Mouse (Mus musculus): ENCODE measurements around the gene Cmss1. TPM values are rescaled to one million over a fixed set of nuclear protein-coding genes. Genes with fewer than 3 reads are reported as not detected.

Gene Cmss1
- polyA plus RNA-seq, 1 experiment from 2014 or later: 19.1 TPM

DNA sequence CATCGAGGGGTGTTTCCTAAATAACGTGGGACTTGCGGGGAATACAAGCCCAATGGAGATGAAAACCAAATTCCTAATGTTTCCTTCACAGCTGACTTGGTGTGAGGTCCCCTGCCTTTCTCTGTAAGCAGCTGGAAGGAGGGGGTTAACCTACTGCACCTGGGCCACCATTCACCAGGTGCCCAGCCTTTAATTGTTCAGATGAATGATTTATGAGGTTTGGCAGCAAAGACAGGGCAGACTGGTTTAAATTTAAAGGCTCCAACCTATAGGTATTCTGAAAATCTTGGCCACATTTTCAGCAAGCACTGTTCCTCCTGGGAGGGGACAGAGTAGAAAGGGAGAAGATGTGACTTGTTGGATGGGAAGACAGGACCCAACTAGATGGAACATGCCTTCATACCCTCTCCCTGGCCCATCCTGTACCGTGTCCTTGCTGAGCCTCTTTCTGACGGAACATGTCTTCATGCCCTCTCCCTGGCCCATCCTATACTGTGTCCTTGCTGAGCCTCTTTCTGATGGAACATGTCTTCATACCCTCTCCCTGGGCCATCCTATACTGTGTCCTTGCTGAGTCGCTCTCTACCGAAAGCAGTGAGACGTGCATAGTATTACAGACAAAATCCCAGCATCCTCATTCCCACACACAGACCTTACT, 152.4 kb downstream of the Cmss1 start:
- H3K27me3 ChIP-seq (ENCODE audit: insufficient read depth, low read length): no peaks in the 10 kb centered on the region
- H3K9ac ChIP-seq (replicated peaks): no peak overlapping the region
- 87% methylated on average over 8 of the region's 8 CpGs for WGBS (ENCODE audit: insufficient replicate concordance)
- no peak overlapping the region for H3K27ac ChIP-seq (ENCODE audit: low read depth)
- DNase-seq (no peak), ATAC-seq (no peak)
- no peaks in the 10 kb centered on the region for H3K36me3 ChIP-seq (replicated peaks; ENCODE audit: insufficient read depth, low read length)
- H3K4me3 ChIP-seq (ENCODE audit: low read depth, low read length): no peak overlapping the region
- no peak overlapping the region for H3K4me2 ChIP-seq (ENCODE audit: low read depth, low read length)
- no peaks in the 10 kb centered on the region for H3K9me3 ChIP-seq (ENCODE audit: low read length)
- TF ChIP-seq CTCF (IDR thresholded peaks at IDR 0.05; ENCODE audit: low read depth) (no peak), EP300 (IDR thresholded peaks at IDR 0.05; ENCODE audit: low read depth) (no peak)
- no peaks in the 10 kb centered on the region for H3K4me1 ChIP-seq (ENCODE audit: insufficient read depth)

DNA sequence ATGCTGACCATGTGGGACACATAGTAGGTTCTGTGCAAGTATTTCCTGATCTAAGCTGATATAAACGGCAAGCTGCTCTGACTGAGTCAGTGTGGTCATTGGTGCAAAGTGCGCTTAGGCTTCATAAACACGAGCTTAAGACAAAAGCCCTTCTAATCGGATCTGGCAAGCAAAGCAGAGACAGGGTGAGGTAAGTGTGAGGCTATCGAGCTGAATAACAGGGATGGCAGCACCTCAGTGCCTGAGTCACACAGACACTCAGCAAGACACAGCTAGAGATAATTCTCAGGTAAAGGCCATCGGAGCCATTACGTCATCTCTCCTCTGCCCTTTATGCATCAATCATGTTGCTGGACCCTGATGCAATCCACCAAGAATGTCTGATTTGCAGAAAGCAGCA, 153.7 kb downstream of the Cmss1 start:
- H3K9me3 ChIP-seq (ENCODE audit: low read length): peaks cover 4% of the 10 kb centered on the region
- H3K9ac ChIP-seq (replicated peaks): no peak overlapping the region
- H3K27me3 ChIP-seq (ENCODE audit: insufficient read depth, low read length): no peaks in the 10 kb centered on the region
- no peak overlapping the region for H3K4me2 ChIP-seq (ENCODE audit: low read depth, low read length)
- DNase-seq (no peak), ATAC-seq (peak; percentile 63; the same call in 1 of the 2 replicates)
- no peaks in the 10 kb centered on the region for H3K4me1 ChIP-seq (ENCODE audit: insufficient read depth)
- WGBS (ENCODE audit: insufficient replicate concordance): 64% methylated on average over 7 of the region's 7 CpGs
- no peak overlapping the region for H3K27ac ChIP-seq (ENCODE audit: low read depth)
- no peak overlapping the region for H3K4me3 ChIP-seq (ENCODE audit: low read depth, low read length)
- H3K36me3 ChIP-seq (replicated peaks; ENCODE audit: insufficient read depth, low read length): no peaks in the 10 kb centered on the region
- TF ChIP-seq CTCF (IDR thresholded peaks at IDR 0.05; ENCODE audit: low read depth): no peak
- TF ChIP-seq EP300 (IDR thresholded peaks at IDR 0.05; ENCODE audit: low read depth): no peak

DNA sequence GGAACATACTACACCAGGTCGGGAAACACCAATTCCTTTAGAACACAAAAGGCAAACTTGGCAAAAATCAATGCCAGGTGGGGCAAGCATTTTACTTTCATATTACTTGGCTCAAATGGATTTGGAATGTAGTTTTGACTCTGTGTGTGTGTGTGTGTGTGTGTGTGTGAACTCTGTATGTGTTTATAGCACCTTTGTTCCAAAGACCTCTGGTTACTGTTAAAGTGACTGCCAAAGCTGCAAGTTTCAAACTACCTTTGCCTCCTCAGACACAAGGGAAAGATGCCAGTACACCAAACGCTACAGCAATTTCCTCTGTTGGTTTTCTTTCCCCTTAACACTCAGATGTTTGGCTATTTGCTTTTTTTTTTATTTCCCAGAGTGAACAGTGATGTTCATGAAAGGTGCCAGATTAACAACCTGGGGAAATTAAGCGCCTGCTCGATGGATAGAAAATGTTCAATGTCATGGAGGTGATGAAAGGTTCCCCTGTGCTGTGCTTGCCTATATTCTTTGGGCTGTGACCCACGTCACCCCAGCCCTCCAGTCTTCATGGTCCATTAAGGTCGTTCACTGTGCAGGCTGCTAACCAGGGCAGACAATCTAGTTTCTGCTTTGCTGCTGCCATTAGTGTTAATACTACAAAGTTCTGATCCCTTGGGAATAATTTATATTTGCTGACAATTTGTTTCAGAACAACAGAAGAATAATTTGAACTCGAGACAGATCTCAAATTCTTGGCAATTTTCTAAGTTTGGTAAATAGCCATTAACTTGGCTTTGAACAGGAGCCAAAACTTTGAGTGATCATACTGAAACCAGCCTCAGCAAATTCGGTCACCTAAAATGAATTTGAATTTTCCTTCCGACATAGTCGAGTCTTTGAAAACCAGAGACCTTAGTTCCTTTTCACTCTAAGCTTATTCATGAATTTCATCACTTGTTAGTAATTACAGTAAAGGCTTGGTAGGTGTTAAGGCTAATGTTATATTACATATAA, 161.3 kb downstream of the Cmss1 start:
- WGBS (ENCODE audit: insufficient replicate concordance): 74% methylated on average over 10 of the region's 10 CpGs
- no peak overlapping the region for H3K27ac ChIP-seq (ENCODE audit: low read depth)
- H3K9ac ChIP-seq (replicated peaks): no peak overlapping the region
- TF ChIP-seq EP300 (IDR thresholded peaks at IDR 0.05; ENCODE audit: low read depth): no peak
- TF ChIP-seq CTCF (IDR thresholded peaks at IDR 0.05; ENCODE audit: low read depth): no peak
- ATAC-seq (no peak), DNase-seq (no peak)
- H3K27me3 ChIP-seq (ENCODE audit: insufficient read depth, low read length): no peaks in the 10 kb centered on the region
- no peak overlapping the region for H3K4me3 ChIP-seq (ENCODE audit: low read depth, low read length)
- H3K36me3 ChIP-seq (replicated peaks; ENCODE audit: insufficient read depth, low read length): no peaks in the 10 kb centered on the region
- H3K4me2 ChIP-seq (ENCODE audit: low read depth, low read length): no peak overlapping the region
- peaks cover 4% of the 10 kb centered on the region for H3K9me3 ChIP-seq (ENCODE audit: low read length)
- H3K4me1 ChIP-seq (ENCODE audit: insufficient read depth): no peaks in the 10 kb centered on the region

DNA sequence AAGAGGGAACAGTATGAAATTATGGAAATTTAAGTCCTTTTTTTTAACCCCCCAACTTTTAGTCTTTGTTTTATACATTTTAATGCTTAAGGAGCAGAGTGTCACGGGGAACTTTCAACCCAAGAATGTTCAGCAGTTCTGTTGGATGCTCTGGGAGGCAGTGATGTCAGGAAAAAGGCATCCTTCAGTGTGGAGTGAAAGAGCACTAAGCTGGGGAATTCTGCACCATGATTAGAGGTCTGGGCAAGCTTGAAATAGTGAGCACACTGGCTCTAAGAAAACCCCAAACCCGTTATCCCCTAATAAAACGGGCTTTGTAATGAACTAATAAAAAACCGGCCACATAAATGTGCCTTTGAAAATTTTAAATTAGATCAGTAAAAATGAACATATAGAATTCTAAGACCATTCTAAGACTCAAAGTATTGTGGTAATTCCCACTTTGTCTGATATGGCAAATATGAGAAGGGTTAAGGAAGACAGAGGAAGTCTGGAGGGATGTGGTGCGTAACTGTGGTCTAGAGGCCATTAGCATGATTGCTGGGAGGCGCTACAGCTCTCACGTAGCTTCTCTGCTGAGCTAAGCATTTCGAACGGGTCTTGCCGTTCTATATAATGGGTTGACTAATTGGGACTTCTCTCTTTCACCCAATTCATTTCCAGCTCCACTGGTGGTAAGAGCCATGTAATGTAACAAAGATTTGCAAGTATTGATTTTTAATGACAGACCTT, 165.8 kb downstream of the Cmss1 start:
- ATAC-seq (no peak), DNase-seq (no peak)
- H3K4me2 ChIP-seq (ENCODE audit: low read depth, low read length): no peak overlapping the region
- H3K9ac ChIP-seq (replicated peaks): no peak overlapping the region
- no peak overlapping the region for H3K4me3 ChIP-seq (ENCODE audit: low read depth, low read length)
- no peaks in the 10 kb centered on the region for H3K9me3 ChIP-seq (ENCODE audit: low read length)
- no peak overlapping the region for H3K27ac ChIP-seq (ENCODE audit: low read depth)
- H3K4me1 ChIP-seq (ENCODE audit: insufficient read depth): no peaks in the 10 kb centered on the region
- H3K27me3 ChIP-seq (ENCODE audit: insufficient read depth, low read length): no peaks in the 10 kb centered on the region
- 58% methylated on average over 10 of the region's 10 CpGs for WGBS (ENCODE audit: insufficient replicate concordance)
- no peaks in the 10 kb centered on the region for H3K36me3 ChIP-seq (replicated peaks; ENCODE audit: insufficient read depth, low read length)
- TF ChIP-seq CTCF (IDR thresholded peaks at IDR 0.05; ENCODE audit: low read depth) (no peak), EP300 (IDR thresholded peaks at IDR 0.05; ENCODE audit: low read depth) (no peak)

DNA sequence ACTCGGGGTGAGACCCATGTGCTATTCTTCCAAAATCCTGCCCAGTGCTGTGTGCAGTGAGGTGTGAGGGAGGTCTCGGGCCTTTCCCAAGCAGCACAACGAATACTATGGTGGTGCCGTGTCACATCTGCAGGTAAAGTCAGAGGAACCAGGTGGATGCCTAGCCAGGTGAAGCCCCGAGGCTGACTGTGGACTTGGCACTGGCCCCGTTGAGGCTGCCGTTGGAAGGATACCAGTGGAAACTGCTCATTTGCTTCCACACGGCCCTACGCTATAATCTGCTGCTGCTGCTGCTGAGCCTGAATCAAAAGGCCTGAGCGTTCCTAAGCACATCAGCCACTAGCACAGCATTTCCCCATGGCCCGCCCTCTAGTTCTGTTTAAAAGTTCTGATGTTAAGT, 167.5 kb downstream of the Cmss1 start:
- Histone ChIP-seq H3K36me3 (replicated peaks; ENCODE audit: insufficient read depth, low read length) (no peaks in the 10 kb centered on the region), H3K4me1 (ENCODE audit: insufficient read depth) (peaks cover 4% of the 10 kb centered on the region; the same call in 1 of the 2 replicates), H3K9ac (replicated peaks) (no peak overlapping the region), H3K9me3 (ENCODE audit: low read length) (no peaks in the 10 kb centered on the region), H3K27ac (ENCODE audit: low read depth) (no peak overlapping the region), H3K27me3 (ENCODE audit: insufficient read depth, low read length) (no peaks in the 10 kb centered on the region), H3K4me2 (ENCODE audit: low read depth, low read length) (no peak overlapping the region), H3K4me3 (ENCODE audit: low read depth, low read length) (no peak overlapping the region)
- WGBS (ENCODE audit: insufficient replicate concordance): 86% methylated on average over 11 of the region's 11 CpGs
- ATAC-seq: no peak
- TF ChIP-seq EP300 (IDR thresholded peaks at IDR 0.05; ENCODE audit: low read depth): no peak
- TF ChIP-seq CTCF (IDR thresholded peaks at IDR 0.05; ENCODE audit: low read depth): no peak
- DNase-seq: no peak

DNA sequence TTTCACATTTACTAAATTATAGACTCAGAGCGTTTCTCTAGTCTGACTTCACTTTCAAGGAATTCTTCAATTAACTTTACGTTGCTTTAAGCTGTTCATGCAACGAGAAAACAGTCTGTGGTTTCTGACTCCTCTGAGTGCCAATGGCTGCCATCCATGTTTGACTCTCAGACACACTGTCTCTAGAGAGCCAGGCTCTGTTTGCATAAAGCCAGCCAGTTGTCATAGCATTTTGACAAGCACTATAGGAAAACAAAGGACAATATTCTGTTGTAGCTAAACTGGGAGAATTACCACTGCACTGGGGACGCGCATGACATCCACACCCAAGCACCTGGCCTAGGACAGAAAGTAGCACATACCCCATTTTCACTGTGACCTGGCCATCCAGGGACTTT, 168.4 kb downstream of the Cmss1 start:
- ATAC-seq (no peak), DNase-seq (no peak)
- Histone ChIP-seq H3K27me3 (ENCODE audit: insufficient read depth, low read length) (no peaks in the 10 kb centered on the region), H3K4me1 (ENCODE audit: insufficient read depth) (peaks cover 4% of the 10 kb centered on the region; the same call in 1 of the 2 replicates), H3K27ac (ENCODE audit: low read depth) (no peak overlapping the region), H3K36me3 (replicated peaks; ENCODE audit: insufficient read depth, low read length) (no peaks in the 10 kb centered on the region), H3K9me3 (ENCODE audit: low read length) (no peaks in the 10 kb centered on the region), H3K9ac (replicated peaks) (no peak overlapping the region), H3K4me2 (ENCODE audit: low read depth, low read length) (no peak overlapping the region), H3K4me3 (ENCODE audit: low read depth, low read length) (no peak overlapping the region)
- TF ChIP-seq EP300 (IDR thresholded peaks at IDR 0.05; ENCODE audit: low read depth): no peak
- 70% methylated on average over 5 of the region's 5 CpGs for WGBS (ENCODE audit: insufficient replicate concordance)

Data from liver, postnatal 0 days (tissue).